Mouse (Mus musculus) thymus, adult 2 months (tissue): ENCODE data around the gene C2cd2. TPM values are rescaled to one million over a fixed set of nuclear protein-coding genes. Genes with fewer than 3 reads are reported as not detected.
A peak's percentile ranks its signal among the peaks of the same experiment; 100 is the strongest.

Source experiments
- DNase-seq: peaks from one replicate; pipeline ENCODE4 v3.0.0; 2021
- H3K27ac ChIP-seq: fragments of 200-500 bp; 2 replicates; pipeline ENCODE4 v1.5.1; 2012; ENCODE audit warnings: low read length, control low read depth; ENCODE audit not compliant: control insufficient read depth, insufficient read depth
- H3K27me3 ChIP-seq: fragments of 200-500 bp; 2 replicates; pipeline ENCODE4 v1.6.1; 2012; ENCODE audit warnings: mild to moderate bottlenecking, low read length, moderate library complexity, mixed read lengths; ENCODE audit not compliant: control insufficient read depth, insufficient read depth
- H3K36me3 ChIP-seq: fragments of 200-500 bp; 2 replicates; pipeline ENCODE4 v1.6.1; 2012; ENCODE audit warnings: mild to moderate bottlenecking, low read length, moderate library complexity; ENCODE audit not compliant: control insufficient read depth, insufficient read depth
- H3K4me1 ChIP-seq: fragments of 200-500 bp; replicated peaks from 2 replicates; pipeline ENCODE4 v1.6.1; 2012; ENCODE audit warnings: low read length; ENCODE audit not compliant: control insufficient read depth, insufficient read depth
- H3K4me3 ChIP-seq: fragments of 200-500 bp; 2 replicates; pipeline ENCODE4 v1.5.1; 2012; ENCODE audit warnings: mild to moderate bottlenecking, low read length, control low read depth, moderate library complexity; ENCODE audit not compliant: control insufficient read depth, insufficient read depth
- CTCF ChIP-seq: fragments of 200-500 bp; IDR thresholded peaks from 2 replicates; pipeline ENCODE4 v1.5.1; 2012; ENCODE audit warnings: mild to moderate bottlenecking, control low read depth, low read length, moderate library complexity, borderline replicate concordance; ENCODE audit not compliant: control insufficient read depth, poor library complexity, insufficient read depth; ENCODE audit errors: extremely low read depth
- POLR2A ChIP-seq: fragments of 200-500 bp; IDR thresholded peaks from 2 replicates; pipeline ENCODE4 v1.6.1; 2012; ENCODE audit warnings: mild to moderate bottlenecking, low read length, control low read depth, moderate library complexity; ENCODE audit not compliant: control insufficient read depth, poor library complexity, insufficient read depth; ENCODE audit errors: extremely low read depth
- WGBS: fragments of 180-500 bp; shearing (Covaris S2); methylation state at CpG from one replicate; pipeline ENCODE4 v1.1.7; 2018; 5-methylcytosine and 5-hydroxymethylcytosine counted together
- polyA plus RNA-seq: library from polyadenylated mRNA; depleted of rRNA; stranded (reverse); fragments of >200 nt; gene quantifications from 2 replicates; pipeline ENCODE4 v1.2.3, GENCODE M21; 2012

C2cd2 gene
- polyA plus RNA-seq, 1 experiment: 11.7 TPM

- TF ChIP-seq CTCF: no peak
- TF ChIP-seq POLR2A: no peak
- no peaks in the 10 kb centered on the region for H3K4me1 ChIP-seq
- WGBS: 97% methylated on average over 4 of the region's 4 CpGs
- H3K36me3 ChIP-seq: no peaks in the 10 kb centered on the region
- no peak overlapping the region for H3K4me3 ChIP-seq
- DNase-seq: no peak
- no peak overlapping the region for H3K27ac ChIP-seq
- no peaks in the 10 kb centered on the region for H3K27me3 ChIP-seq
These were observed 87.3 kb downstream of the C2cd2 start for GRCm38 (mm10) chr16:97875101-97875500.

GRCm38 (mm10) chr16:97874376-97874775 is 88.0 kb downstream of the C2cd2 start:
- no peaks in the 10 kb centered on the region for H3K4me1 ChIP-seq
- TF ChIP-seq POLR2A (no peak), CTCF (no peak)
- DNase-seq: no peak
- 83% methylated on average over 1 of the region's 1 CpGs for WGBS
- no peaks in the 10 kb centered on the region for H3K36me3 ChIP-seq
- no peak overlapping the region for H3K27ac ChIP-seq
- no peak overlapping the region for H3K4me3 ChIP-seq
- no peaks in the 10 kb centered on the region for H3K27me3 ChIP-seq

GRCm38 (mm10) chr16:97872657-97873056 is 89.7 kb downstream of the C2cd2 start:
- TF ChIP-seq POLR2A: no peak
- TF ChIP-seq CTCF: no peak
- no peaks in the 10 kb centered on the region for H3K4me1 ChIP-seq
- no peak overlapping the region for H3K27ac ChIP-seq
- 96% methylated on average over 5 of the region's 5 CpGs for WGBS
- DNase-seq: no peak
- no peaks in the 10 kb centered on the region for H3K36me3 ChIP-seq
- no peak overlapping the region for H3K4me3 ChIP-seq
- H3K27me3 ChIP-seq: no peaks in the 10 kb centered on the region

- Histone ChIP-seq H3K27ac (no peak overlapping the region), H3K4me1 (no peaks in the 10 kb centered on the region), H3K27me3 (no peaks in the 10 kb centered on the region), H3K36me3 (no peaks in the 10 kb centered on the region), H3K4me3 (no peak overlapping the region)
- TF ChIP-seq CTCF (no peak), POLR2A (no peak)
- 89% methylated on average over 6 of the region's 6 CpGs for WGBS
- DNase-seq: no peak
These were observed 93.0 kb downstream of the C2cd2 start for GRCm38 (mm10) chr16:97869193-97870102.

GRCm38 (mm10) chr16:97863932-97864467 is 98.4 kb downstream of the C2cd2 start:
- TF ChIP-seq POLR2A: no peak
- no peak for TF ChIP-seq CTCF
- Histone ChIP-seq H3K4me3 (no peak overlapping the region), H3K27ac (no peak overlapping the region), H3K27me3 (no peaks in the 10 kb centered on the region), H3K4me1 (no peaks in the 10 kb centered on the region), H3K36me3 (no peaks in the 10 kb centered on the region)
- WGBS: 90% methylated on average over 3 of the region's 3 CpGs
- DNase-seq: no peak

GRCm38 (mm10) chr16:97856050-97856449 is 106.3 kb downstream of the C2cd2 start:
- H3K4me3 ChIP-seq: no peak overlapping the region
- H3K36me3 ChIP-seq: no peaks in the 10 kb centered on the region
- DNase-seq: no peak
- H3K4me1 ChIP-seq: peaks cover 4% of the 10 kb centered on the region; the same call in 1 of the 2 replicates
- TF ChIP-seq CTCF: no peak
- TF ChIP-seq POLR2A: no peak
- H3K27ac ChIP-seq: no peak overlapping the region
- H3K27me3 ChIP-seq: no peaks in the 10 kb centered on the region

GRCm38 (mm10) chr16:97851741-97852319 is 110.6 kb downstream of the C2cd2 start, which contains the start of gene Prdm15:
TSS of gene Prdm15 (minus strand) at chr16:97851850.
- H3K4me3 ChIP-seq: peak within 1 kb of the TSS; percentile 84
- TF ChIP-seq CTCF: no peak
- TF ChIP-seq POLR2A: peak; percentile 30; the same call in 1 of the 2 replicates
- H3K4me1 ChIP-seq: peaks cover 7% of the 10 kb centered on the region; the same call in 1 of the 2 replicates
- no peaks in the 10 kb centered on the region for H3K36me3 ChIP-seq
- H3K27me3 ChIP-seq: no peaks in the 10 kb centered on the region
- peak within 1 kb of the TSS; percentile 60 for H3K27ac ChIP-seq
- DNase-seq: peak; percentile 87
- under 1% methylated on average over 31 of the region's 31 CpGs for WGBS
